Comparison of ENCODE assay signal across 10 mouse cellular contexts in the genomic region with DNA sequence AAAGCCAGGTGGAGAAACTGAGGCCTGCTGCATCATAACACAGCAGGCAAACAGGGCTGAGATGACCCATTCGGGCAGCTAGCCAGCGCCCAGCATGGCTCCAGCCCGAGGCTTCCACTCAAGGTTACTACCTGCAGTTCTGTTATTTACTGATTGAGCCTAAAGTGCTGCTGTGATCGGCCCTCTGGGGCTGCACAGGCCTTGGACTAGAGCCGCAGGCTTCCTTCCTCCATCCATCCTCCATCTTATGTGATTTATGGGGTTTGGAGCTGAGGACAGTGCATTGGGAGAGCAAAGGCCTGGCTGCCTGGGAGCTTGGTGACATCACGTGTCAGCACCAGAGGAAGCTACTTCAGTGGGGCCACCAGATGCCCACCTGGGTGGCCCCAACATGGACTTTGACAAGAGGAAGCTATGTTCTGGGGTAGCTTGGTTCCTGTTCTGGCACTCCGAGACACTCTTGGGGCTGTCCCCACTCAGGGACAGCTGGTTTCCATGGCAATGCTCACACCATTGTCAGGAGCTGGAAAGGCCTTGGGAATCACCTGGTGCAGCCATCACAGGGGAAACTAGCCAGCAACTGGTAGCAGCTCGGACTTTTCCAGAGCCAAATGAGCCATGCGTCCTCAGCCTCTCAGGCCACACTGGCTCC. TPM values are rescaled to one million over a fixed set of nuclear protein-coding genes. Genes with fewer than 3 reads are reported as not detected.
DNase-seq lines count a peak whose midpoint lies in the region; ATAC-seq and TF ChIP-seq lines count a peak whose summit lies in the region.
"Had no signal": no experiment of that assay in that cellular context is flagged by ENCODE, and none has a peak within 500 bp of the region (broad histone marks: within the 10 kb centered on the region; RNA-seq: fewer than 3 reads in every experiment).

No protein-coding gene starts in this region.

- no peak for TF ChIP-seq CTCF in left cerebral cortex, adult 2 months (IDR thresholded peaks at IDR 0.05)

- peak overlapping the region; percentile 51 for H3K27ac ChIP-seq in left cerebral cortex, adult 2 months
- H3K27ac ChIP-seq in embryonic facial prominence, embryonic 12.5 days, result 0 out of 2 replicates have a peak overlapping the region, but pooled peaks have one; percentile 17

- 65% methylated on average over 9 of the region's 9 CpGs for WGBS in embryonic facial prominence, embryonic 12.5 days

- H3K9ac ChIP-seq in embryonic facial prominence, embryonic 12.5 days, result 0 out of 2 replicates have a peak overlapping the region, but pooled peaks have one; percentile 24

- peaks cover 48% of the 10 kb centered on the region for H3K4me1 ChIP-seq in embryonic facial prominence, embryonic 12.5 days

- H3K4me2 ChIP-seq in embryonic facial prominence, embryonic 12.5 days (replicated peaks), result peak overlapping the region; percentile 22

- no peaks in the 10 kb centered on the region for H3K9me3 ChIP-seq in embryonic facial prominence, embryonic 12.5 days

- H3K27me3 ChIP-seq in embryonic facial prominence, embryonic 12.5 days, result peaks cover 21% of the 10 kb centered on the region

- ATAC-seq in cerebellum, adult (ENCODE audit: insufficient number of reproducible peaks, low FRiP score, low TSS enrichment), result peak; percentile 3; the same call in 1 of the 2 replicates
- ATAC-seq in embryonic facial prominence, embryonic 12.5 days (ENCODE audit: insufficient number of reproducible peaks, insufficient read depth, low FRiP score, low TSS enrichment), result no peak

- DNase-seq in cerebellum, adult 8-10 months, result no peak
- DNase-seq in left cerebral cortex, adult 2 months (ENCODE audit: extremely low spot score in 1 of 2, low spot score in 2 of 2), result no peak
- DNase-seq in left cerebral cortex, postnatal 14 days (ENCODE audit: low spot score in 2 of 2), result no peak
- DNase-seq in mesoderm, embryonic 11.5 days (ENCODE audit: low read depth, low spot score), result peak; percentile 47
- DNase-seq in layer of hippocampus, adult 18-20 months (ENCODE audit: low spot score in 2 of 2), result no peak
- no peak for DNase-seq in left cerebral cortex, postnatal 4 days

- H3K36me3 ChIP-seq in embryonic facial prominence, embryonic 12.5 days, result no peaks in the 10 kb centered on the region

- intact Hi-C loops in left cerebral cortex, adult 2 months (cut with DNase I), result no loop called here
- intact Hi-C loops in left cerebral cortex, postnatal 14 days (cut with DNase I), result no loop called here
- intact Hi-C loops in left cerebral cortex, postnatal 4 days (cut with DNase I), result no loop called here

- H3K4me3 ChIP-seq in left cerebral cortex, adult 2 months, result no peak overlapping the region
- H3K4me3 ChIP-seq in embryonic facial prominence, embryonic 12.5 days, result no peak overlapping the region

RNA-seq across cellular contexts. Expression of a gene that starts 7.6 kb away (rescaled TPM):
- 100 to 1,000 TPM; 127 to 131 TPM for total RNA-seq in left cerebral cortex, adult 2 months (2021)
- total RNA-seq in left cerebral cortex, postnatal 14 days (2021), result 100 to 1,000 TPM; 156 to 174 TPM
- polyA plus RNA-seq in embryonic facial prominence, embryonic 12.5 days (2016; fragmentation: Nextera tagmentation; extraction: Ambion mirVana), result 33.1 and 40.5 TPM in 2 replicates
- total RNA-seq in layer of hippocampus, adult 18-20 months (2021), result 10 to 100 TPM; 22.0 to 23.0 TPM
- total RNA-seq in left cerebral cortex, postnatal 4 days (2021), result 100 to 1,000 TPM; 167 to 181 TPM

RNA-seq across cellular contexts. Expression of a gene that starts 42.5 kb away (rescaled TPM):
- total RNA-seq in left cerebral cortex, adult 2 months (2021), result not detected
- total RNA-seq in left cerebral cortex, postnatal 14 days (2021), result not detected
- polyA plus RNA-seq in embryonic facial prominence, embryonic 12.5 days (2016; fragmentation: Nextera tagmentation; extraction: Ambion mirVana), result not detected in 2 replicates
- not detected for total RNA-seq in layer of hippocampus, adult 18-20 months (2021)
- not detected for total RNA-seq in left cerebral cortex, postnatal 4 days (2021)
- total RNA-seq: adrenal gland, adult 18-20 months; layer of hippocampus, postnatal 25 days had no signal

RNA-seq across cellular contexts. Expression of a gene that starts 55.7 kb away (rescaled TPM):
- total RNA-seq in left cerebral cortex, adult 2 months (2021), result under 1 TPM; 0.56 to 0.79 TPM
- total RNA-seq in left cerebral cortex, postnatal 14 days (2021), result under 1 TPM; 0.25 to 0.64 TPM
- 0.17 and 0.32 TPM in 2 replicates for polyA plus RNA-seq in embryonic facial prominence, embryonic 12.5 days (2016; fragmentation: Nextera tagmentation; extraction: Ambion mirVana)
- 1 to 10 TPM in 1 of 2 experiments, under 1 TPM in 1; 0.89 to 1.0 TPM for total RNA-seq in layer of hippocampus, adult 18-20 months (2021)
- total RNA-seq in left cerebral cortex, postnatal 4 days (2021), result under 1 TPM; 0.28 to 0.56 TPM

Comparison
In these comparisons a context has a peak if more than half of its experiments do, and no peak if none do; other contexts are left out.
1. RNA of a gene that starts 7.6 kb away (total RNA-seq): 167 to 181 TPM in left cerebral cortex, postnatal 4 days, 156 to 174 TPM in left cerebral cortex, postnatal 14 days and 127 to 131 TPM in left cerebral cortex, adult 2 months; 22.0 to 23.0 TPM in layer of hippocampus, adult 18-20 months; every median in the first group is over 4 times any median in the second.